Mouse (Mus musculus): ENCODE data around the gene Itgb3bp.

Itgb3bp gene

DNA sequence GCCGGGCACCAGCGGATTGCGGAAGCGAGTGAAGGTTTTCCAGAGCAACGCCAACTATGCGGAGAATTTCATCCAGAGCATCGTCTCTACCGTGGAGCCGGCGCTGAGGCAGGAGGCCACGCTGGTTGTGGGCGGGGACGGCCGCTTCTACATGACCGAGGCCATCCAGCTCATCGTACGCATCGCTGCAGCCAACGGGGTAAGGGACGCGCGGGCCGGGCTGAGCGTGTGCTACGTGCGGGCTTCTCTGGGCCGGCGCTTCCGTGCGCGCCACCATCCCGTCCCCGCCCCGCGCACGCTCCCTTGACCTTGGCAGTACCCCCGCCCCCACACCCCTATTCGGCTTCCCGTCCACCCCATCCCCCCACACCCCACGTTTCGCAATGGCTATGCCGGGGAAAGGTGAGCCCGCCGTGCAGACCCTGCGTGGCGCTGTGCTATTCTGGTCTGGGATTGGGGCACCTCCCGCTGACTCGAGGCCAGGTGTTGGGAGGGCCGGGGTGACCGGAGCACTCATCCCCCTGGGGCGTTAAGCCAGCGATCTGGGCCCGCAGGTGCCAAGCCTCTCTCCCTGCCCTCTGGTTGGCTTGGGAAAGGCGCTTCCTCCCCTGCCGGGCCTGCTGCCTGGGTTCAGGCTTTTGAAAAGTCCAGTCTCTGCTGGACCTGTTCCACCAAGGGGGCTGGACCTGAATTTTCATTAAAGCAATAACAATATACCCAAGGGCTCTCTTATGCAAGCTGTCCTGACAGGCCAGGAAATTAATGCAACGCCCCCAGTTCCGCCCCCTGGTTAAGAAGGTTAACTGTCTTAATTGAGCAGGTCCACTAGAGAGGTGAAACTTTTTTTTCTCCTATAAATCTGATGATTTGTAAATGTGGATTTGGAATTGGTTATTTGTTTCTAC, at the start of gene Itgb3bp:
Gene Itgb3bp (minus strand): TSS at position 201 of the 905 bp plus-strand sequence.
- DNase-seq (ENCODE audit: low read depth, low spot score) = peak; percentile 64

DNA sequence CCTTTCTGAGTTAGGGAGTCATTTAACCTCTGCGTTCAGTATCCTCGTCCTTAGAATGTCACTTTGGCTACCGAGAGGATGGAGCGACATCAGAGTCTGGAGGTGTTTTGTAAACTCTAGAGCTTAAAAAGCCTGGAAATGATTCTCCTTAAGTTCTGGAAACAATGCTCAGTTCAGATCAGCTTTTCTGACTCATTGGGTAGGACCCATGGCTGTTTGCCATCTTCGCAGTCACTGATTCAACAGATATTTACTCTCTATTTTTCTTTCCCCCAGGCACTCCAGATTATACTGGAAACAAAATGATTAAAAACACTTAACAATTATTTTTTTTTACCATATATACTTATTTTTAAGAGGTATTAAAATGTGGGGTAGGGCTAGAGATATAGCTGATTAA, 49.7 kb upstream of the Itgb3bp start:
- no peak for DNase-seq (ENCODE audit: low read depth, low spot score)

DNA sequence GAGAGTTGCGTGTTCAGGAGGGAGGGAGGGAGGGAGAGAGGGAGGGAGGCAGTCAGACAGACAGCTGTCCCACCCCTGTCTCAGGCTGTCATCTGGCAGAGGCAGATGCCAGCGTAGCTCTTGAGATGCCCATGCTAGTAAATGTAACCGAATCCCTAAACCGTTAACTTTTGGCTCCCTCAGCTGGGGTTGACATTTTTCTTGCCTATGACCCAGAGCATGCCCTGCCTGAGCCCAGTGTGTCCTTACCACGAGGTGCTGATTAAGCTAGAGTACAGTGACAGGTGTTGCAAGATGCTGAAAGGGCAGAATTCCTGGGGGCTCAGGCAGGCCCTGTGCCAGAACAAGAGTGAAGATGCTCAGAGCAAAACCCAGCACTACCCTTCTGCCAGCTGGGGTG, 44.8 kb upstream of the Itgb3bp start:
- DNase-seq (ENCODE audit: low read depth, low spot score) = no peak

DNA sequence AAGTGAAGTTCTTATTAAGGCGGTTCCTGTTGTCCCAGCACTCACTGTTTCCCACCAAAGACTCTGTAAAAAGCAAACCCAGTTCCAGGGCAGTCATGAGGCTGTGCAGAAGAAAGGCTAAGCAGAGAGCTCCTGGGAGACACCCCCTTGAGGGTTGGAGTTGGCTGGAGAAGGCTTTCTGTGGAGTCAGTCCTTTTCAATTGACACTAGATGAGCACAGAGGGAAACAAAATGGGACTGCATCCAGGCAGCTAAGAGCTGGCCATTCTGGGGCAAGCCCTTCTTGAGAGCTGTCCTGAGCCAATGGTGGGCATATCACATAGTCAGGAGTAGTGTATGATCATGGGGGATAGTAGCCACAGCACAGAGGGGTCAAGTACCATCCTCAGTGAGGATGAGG, 44.3 kb upstream of the Itgb3bp start:
- no peak for DNase-seq (ENCODE audit: low read depth, low spot score)

DNA sequence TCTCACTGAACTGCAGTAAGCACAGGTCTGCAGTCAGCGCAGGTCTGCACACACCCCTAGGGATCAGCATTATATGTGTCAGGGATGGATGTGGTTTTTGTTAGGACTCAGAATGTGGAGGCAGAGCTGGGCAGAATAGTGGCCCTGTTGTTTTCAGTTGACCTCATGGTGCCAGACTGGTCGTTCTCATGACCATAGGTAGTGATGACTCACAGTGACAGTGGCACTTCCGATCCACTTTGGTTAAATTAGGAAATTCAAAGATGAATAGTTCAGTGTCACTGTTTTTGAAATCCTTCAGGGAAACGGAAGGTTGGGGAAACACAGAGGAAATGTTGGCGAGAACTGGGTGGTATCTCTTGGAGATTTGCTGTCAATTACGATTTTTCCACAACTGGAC, 43.3 kb upstream of the Itgb3bp start:
- no peak for DNase-seq (ENCODE audit: low read depth, low spot score)

DNA sequence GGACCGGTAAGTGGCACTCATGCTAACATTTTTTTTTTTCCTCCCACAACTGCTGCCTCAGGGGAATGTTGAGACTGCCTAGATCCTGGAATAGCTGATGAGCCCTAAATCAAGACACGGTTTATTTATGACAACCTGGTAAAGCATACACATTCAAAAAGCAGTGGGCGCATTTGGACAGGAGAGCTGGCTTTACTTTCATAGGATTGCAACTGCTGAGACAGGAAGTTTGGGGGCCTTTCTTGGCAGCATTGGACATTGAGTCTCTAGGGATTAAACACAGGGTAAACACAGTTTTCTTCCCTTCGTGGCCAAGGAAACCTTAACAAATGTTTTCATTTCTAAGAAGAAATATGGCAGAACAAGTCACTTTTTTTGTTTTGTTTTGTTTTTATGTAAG, 40.5 kb upstream of the Itgb3bp start:
- DNase-seq (ENCODE audit: low read depth, low spot score) = peak; percentile 62

DNA sequence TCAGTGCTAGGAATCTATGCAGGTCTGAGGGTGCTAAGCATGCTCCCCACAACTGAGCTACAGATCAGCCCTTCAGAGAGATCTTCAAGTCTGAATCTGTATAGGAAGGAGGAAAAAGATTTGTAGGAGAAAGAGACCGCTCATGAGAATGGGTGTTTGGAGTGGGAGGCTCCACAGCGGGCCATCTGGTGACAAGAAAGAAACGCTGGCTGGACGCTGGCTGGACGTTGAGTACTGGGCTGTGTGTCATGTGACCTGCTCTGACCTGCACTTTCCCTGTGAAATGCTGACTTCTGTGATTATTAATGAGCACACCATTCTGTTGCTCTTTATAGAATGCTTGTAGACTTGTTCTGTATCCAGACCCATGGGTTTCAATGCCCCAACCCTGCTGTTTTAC, 39.7 kb upstream of the Itgb3bp start:
- no peak for DNase-seq (ENCODE audit: low read depth, low spot score)

DNA sequence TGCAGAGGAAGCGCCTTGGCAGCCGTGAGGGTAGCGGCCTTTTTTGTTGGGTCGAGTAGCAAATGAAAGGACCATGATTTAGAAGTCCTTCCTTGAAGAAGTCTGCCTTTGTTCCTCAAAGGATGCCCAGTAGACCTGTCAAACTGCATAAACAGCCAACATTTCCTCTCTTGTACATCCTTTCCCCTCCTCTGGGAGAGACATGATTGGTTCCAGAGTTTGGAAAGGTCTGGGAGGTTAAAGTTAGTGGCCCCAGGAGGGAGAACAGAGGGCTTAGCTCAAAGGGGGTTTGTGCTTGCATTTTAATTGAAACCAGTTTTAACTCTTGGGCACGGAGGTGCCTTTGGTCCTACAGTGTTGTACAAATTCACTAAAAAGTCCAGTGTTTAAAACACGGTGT, 36.9 kb upstream of the Itgb3bp start:
- no peak for DNase-seq (ENCODE audit: low read depth, low spot score)

DNA sequence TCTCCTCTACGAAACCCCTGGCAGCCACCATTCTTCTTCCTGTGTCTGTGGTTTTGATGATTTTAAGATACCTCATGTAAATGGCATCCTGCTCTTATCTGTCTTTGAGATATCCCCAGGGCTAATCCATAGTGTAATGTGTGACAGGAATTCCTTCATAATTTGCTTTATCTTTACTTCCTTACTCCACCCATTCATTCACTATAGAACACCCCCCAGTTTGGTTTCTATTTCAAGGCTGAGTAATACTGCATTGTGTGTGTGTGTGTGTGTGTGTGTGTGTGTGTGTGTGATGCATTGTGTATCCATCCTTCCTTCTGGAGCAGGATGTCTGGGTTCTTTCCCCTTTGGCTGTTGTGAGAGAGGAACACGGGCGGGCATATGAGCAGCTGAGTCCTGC, 29.7 kb upstream of the Itgb3bp start:
- DNase-seq (ENCODE audit: low read depth, low spot score) = no peak

DNA sequence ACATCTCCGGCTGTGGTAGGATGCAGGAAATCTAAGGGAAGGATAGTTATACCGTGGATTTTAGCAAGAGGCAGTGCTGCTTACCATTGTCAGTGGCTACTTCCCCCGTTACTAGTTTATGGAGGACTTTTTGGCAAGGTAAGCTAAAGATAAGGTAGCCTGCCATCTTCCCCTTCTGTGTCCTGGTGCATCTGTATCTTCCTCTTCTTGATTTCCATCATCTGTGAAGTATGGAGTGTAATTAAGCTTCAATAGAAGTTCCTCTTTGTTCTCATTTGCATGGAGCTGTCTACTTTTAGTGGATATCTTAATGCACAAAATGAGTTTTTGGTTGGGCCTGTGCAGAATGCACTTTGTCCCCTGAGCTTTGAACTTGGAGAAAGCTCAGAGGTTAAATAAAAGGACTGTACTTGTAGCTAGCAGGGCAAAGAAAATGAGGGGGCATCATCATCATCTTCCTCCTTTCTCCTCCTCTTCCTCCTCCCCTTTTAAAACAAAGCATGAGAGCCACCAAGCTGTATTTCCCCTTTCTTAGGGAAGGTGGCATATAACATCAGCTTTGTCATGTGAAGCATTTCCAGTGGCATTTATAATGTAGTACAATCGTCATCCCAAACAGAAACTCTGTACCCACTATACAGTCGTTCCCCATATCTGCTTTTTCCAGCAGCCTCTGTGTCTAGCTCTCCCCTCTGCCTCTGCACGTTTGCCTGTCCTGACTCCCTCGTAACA, 28.6 kb upstream of the Itgb3bp start:
- DNase-seq (ENCODE audit: low read depth, low spot score) = no peak

DNA sequence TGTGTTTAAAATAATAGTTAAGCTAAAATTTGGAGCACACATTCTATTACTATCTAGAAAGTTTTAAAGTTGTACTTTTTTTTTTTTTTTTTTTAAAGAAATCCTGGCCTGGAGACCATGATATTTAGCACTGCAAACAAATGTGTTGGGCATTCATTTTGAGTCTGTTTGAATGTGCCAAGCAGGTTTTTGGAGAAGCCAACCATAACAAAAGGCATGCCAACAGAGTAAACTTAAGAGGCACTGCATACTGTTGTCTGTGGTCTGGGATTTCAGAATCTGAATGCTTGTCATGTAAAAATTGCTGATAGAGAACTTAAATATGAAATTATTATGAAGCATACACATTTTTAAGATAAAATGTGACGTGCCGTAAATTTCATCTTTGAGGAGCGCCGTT, 27.6 kb upstream of the Itgb3bp start:
- DNase-seq (ENCODE audit: low read depth, low spot score) = no peak

DNA sequence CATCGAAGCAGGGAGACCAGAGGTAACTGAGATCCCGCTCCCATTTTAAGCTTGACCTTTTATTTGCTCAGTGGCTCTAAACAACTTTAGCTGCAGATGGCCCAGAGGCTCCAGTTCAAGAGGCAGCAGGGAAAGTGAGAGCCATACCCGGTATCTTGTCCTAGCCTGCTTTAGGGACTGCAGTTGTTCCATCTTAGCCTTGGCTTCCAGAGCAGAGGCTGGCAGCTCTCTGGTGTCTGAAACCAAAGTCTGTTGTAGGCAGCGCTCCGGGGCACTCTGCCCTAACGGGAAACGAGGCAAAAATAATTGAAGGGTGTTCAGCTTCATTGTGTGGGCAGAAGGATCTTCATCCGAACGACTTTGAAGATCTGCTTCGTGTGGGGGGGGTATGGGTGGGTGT, 25.8 kb upstream of the Itgb3bp start:
- no peak for DNase-seq (ENCODE audit: low read depth, low spot score)

DNA sequence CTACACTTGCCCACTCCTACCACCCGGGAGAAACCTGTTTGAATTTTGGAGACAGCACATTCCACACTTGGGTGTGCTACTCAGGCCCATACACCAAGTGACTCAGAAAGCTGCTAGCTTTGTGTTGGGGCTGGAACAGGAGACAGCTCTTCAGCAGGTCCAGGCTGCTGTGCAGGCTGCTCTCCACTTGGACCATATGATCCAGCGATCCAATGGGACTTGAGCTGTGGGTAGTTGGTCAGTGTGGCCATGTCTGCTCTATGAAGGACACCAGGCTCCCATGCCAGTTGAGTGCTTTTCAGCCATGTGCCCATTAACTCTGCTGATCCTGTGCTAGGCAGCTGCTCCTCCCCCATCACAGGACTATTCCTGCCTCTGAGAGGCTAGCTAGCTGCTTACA, 24.3 kb upstream of the Itgb3bp start:
- no peak for DNase-seq (ENCODE audit: low read depth, low spot score)

DNA sequence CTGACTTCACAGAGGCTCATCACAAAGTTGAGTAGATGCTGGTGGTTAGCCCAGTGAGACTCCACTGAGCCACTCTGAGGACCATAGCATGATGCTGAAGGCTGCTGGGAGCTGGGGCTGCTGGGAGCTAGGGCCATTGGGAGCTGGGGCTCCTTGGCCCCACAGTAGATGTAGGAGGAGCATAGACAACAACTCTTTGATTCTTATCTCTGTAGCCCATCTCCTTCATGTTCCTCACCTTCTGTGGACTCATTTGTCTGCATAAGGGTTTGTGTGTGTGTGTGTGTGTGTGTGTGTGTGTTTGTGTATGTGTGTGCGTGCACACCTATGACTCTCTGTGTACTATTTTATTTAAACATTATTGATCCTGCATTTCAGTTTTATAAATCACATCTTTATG, 18.3 kb upstream of the Itgb3bp start:
- no peak for DNase-seq (ENCODE audit: low read depth, low spot score)

DNA sequence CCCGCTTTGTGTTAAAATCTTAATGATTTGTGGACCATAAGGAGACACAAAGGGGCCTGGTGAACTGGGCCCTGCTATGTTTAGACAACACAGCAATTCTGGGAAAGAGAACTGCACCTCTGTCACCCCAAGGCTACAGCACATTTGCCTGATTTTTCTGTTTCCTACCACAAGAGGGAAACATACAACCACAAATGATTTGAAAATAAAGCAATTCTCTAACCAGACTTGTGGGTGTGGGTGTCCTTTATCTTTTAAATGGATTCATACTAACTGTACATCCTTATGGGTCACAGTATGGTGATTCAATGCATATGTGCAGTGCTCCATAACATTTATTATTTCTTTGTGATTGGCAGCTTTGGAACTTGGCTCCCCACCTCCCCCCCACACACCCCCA, 17.6 kb upstream of the Itgb3bp start:
- DNase-seq (ENCODE audit: low read depth, low spot score) = no peak

DNA sequence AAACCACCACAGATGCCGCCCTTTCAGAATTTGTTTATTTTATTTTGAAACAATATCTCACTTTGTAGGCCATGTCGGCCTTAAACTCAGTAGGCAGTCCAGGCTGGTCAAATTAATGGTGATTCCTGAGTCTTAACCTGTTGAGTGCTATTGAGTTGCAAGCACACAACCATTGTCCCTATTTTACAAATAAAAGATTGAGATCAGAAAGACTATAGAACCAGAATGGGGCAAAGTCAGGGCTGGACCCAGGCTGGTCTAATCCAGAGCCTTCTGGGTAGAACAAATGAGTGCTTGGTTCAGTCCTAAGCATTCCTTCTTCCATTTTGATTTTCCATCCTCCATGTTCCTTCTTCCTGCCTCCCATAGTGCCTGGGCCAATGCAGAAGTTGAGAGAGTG, 16.9 kb upstream of the Itgb3bp start:
- DNase-seq (ENCODE audit: low read depth, low spot score) = no peak

DNA sequence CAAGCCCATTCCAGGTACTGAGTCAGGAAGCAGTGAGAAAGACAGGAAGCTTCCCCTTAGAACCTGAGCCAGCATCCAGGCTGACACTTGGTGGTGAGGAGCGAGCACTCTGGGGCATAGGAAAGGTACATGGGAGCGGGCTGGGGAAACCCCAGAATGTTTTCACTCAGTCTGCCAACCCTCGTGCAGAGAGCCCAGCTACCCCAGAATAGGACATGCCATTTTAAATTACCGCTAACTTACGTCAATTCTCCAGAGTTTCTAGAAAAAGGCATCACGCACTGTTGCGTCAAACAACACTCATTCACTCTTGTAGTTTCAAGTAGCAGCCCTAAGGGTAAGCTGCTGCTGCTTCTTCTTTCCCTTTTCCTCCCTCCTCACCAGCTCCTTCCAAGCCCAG, 15.4 kb upstream of the Itgb3bp start:
- DNase-seq (ENCODE audit: low read depth, low spot score) = no peak

DNA sequence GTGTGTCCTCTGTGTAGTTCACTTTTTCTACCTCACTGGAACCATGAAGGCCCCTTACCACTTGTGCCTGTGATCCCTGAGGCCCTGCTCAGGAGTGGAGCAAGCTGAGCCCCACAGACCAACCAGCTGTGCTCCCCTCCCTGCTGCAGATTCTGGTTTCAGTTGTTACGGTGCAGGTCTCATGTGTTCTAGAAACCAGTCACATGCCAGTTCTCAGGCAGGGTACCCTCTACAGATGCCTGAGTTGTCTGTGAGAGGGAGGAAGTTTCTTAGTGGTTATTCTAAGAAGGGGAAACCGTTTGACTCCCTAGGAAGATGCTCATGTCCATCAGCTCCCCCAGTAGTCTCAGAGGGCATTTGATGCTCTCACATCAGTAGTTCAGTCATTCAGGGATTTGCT, 15.0 kb upstream of the Itgb3bp start:
- DNase-seq (ENCODE audit: low read depth, low spot score) = no peak

DNA sequence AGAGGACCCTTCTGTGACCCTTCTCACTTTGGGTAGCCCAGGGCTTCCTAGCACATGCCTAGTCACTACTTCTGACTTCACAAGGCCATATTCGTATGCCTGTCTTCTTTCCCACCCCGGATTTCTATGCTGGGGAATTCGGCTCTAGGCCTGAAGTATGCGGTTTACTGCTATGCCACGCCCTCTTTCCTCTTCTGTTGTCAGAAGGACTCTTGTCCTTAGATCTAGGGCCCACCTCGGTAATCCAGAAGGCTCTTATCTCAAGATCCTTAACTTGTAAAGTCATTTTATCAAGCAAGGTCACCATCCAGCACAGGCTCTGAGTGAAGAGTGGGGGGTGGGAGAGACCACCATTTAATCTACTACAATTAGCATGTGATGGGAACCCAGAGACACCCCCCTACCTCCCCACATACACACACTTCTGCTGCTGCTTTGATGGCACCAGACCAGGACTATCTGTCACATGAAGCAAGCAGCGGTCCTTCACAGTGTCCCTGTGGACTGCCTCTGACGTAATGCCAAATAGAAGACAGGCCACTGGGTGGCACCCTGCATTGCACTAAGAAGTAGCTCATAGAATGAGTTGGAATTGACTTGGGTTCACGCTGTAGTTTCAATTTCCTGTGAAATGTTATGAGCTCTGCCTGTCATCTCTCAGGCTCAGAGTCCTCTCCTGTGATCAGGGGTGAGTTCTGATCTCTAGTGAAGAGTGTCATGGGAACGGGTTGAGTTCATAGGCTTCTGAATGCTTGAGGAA, 12.2 kb upstream of the Itgb3bp start:
- no peak for DNase-seq (ENCODE audit: low read depth, low spot score)

DNA sequence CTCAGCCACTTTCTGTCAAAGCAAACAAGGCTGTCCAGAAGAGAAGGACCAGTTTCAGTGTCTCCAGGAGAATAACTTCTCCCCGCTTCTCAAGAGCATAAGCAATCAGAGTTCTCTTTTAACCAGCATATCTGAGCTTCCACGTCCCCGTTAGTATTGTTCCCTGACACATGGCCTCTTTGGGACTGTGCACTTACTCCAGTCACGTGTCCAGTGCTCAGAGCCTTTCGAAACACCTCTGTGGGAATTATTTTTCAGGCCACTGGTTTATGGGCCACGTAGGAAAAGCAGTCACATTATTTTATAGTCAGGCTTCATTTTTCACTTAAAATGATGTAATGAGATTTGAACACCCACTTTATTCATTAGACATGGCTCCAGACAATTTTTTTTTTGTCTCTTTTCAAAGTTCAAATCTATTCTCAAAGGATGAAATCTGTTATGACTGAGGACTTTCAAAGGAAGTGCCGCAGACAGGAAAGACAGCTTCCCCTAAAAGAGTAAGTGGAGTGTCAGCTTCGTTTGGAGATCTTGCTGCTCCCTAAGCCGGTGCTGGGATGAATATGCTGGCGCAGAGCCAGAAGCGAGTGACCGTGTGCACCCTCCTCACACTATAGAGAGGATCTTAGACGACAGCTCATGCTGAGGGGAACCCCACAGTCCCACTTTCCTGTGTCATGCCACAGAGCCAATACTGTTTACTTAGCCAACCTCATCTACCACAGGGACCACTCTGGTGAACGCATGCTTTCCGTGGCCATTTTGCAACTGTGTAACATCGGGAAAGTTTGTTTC, 10.3 kb upstream of the Itgb3bp start:
- DNase-seq (ENCODE audit: low read depth, low spot score) = no peak

DNA sequence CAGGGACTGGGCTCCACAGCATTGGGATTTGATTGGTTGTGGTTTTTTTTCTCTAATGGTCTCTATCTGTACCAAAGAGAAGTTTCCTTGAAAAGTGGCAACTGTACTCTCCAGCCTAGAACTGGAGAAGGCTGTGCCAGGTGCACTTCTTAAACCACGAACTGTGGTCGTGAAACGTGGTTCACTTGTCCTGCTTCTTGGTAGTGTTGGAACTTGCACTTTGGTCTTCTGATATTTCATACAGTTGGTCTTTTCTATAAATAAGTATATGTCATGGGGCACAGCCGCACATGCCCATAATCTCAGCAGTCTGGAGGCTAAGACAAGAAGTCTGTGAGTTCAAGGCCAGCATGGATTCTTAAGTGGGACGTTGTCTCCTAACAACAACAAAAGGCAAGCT, 6.7 kb upstream of the Itgb3bp start:
- DNase-seq (ENCODE audit: low read depth, low spot score) = no peak

DNA sequence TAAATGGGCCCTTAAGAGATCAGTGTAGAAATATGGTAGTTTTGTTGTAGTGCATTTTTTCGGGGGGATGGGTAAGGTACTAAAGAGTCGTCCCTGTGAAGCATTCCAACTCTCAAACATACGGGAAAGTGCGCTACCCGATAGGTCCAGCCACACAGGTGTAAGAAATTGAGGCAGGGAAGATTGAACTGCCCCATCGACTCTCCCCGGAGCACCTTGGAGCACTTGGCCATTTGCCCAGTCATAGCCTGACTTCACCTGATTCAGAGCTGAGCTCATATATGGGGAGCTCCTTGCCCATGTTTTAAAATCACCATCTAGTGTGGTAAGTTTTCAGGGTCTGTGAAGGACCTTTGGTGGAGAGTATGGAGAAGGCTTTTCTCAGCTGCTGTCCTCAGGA, 5.2 kb upstream of the Itgb3bp start:
- DNase-seq (ENCODE audit: low read depth, low spot score) = no peak
